Mouse (Mus musculus) A20 (cell line): ENCODE results near the gene Lmln.
A peak's percentile ranks its signal among the peaks of the same experiment; 100 is the strongest.

Source experiments
- DNase-seq: peaks from one replicate; pipeline ENCODE4 v3.0.0-alpha.2; 2011; ENCODE audit warnings: low read depth, low spot score

The Lmln gene

GRCm38 (mm10) chr16:33058033-33058432 lies 4.3 kb upstream of the Lmln start:
- no peak for DNase-seq

DNA sequence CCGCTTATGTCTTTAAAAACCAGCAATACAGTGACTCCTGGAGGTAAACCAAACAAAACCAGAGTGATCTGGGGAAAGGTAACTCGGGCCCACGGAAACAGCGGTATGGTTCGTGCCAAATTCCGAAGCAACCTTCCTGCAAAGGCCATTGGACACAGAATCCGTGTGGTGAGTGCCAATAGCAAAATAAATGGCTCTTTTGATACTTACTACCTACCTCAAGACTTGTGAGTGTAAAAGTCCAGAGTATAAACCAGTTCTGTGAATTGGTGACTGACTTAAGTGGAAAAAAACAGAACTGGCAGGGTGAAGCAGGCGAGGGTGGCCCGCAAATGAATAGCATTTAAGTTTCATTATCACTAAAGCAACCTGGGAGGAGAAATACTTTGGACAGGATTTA lies 3.7 kb upstream of the Lmln start:
- DNase-seq, result peak; percentile 12

- DNase-seq, result no peak
Observed at GRCm38 (mm10) chr16:33059471-33059870, 2.9 kb upstream of the Lmln start.

DNA sequence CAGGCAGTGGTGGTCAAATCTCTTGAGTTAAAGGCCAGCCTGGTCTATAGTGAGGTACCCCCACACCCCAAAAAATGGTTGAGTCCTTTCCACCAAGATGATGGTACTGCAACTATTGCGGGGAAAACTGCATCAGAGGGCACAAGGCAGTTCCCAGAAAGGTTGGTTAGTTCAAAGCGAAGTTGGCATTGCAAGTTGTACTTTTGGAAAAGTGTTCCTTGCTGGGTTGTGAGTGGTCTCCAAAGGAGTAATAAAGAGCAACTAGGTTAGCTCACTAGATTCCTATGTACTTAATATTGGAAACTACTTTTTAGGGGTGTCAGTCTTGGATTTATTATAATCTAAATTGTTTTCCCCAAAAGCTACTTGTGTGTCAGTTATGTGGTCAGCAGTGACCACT lies 1.4 kb upstream of the Lmln start:
- DNase-seq, result peak; percentile 43

DNA sequence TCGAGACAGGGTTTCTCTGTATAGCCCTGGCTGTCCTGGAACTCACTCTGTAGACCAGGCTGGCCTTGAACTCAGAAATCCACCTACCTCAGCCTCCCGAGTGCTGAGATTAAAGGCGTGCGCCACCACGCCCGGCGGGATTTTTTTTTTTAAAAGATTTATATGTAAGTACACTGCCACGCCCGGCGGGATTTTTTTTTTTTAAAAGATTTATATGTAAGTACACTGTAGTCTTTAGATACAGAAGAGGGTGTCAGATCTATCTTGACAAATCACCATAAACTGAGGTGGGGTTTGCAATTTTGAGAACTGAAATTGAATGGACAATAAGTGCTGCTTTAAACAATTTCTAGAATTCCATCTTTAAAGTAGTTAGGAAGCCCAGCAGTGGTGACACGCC lies 921 bp upstream of the Lmln start:
- no peak for DNase-seq

DNA sequence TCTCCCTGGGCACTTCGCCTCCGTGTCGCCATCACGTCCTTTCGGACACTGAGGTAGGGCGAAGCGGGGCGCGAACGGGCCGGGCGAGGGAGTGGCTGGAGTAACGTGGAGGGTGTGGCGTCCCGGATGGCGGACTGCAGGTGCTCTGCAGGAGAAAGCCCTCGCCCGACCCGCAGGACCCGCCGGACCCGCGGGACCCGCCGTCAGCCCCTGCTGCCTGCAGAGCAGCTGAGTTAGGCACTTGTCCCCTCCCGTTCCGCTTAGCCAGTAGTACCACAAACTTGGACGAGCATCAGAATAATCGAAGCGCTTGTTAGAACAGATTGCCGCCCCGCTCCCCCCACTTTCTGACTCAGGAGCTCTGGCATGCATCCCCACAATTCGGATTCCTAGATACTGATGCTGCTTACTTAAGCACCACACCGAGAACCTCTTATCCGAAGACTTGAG lies 386 bp downstream of the Lmln start:
- no peak for DNase-seq

- no peak for DNase-seq
Observed at GRCm38 (mm10) chr16:33063267-33063666, 946 bp downstream of the Lmln start.

DNA sequence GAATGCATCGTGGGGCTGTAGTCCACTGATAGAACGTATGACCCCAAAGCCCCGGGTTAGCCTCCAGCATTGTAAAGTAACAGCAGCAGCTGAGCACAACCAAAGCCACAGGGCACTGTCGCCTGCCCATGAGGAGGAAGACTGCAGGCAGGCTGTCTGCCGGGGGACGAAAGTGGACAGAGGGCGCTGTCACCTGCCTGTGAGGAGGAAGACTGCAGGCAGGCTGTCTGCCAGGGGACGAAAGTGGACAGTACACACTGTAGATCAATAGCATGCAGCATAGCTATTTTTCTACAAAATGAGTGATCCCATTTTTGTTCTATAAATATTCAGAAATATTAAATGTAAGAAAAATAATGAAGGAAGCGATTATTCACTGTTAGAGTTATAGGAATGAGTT lies 2.3 kb downstream of the Lmln start:
- no peak for DNase-seq

DNA sequence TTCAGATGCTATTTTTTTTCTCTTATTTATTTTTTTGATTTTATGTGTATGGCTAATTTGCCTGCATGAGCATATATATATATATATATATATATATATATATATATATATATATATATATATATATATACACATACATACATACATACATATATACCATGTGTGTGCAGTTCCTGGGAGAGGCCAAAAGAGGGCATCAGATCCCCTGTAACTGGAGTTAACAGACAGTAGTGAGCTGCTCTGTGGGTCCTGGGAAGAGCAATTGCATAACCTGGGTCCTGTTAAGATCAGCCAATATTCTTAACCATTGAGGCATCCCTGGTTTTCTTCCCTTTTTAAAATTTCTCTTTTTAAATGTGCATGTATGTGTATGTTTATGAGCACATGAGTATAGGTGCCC lies 8.6 kb downstream of the Lmln start:
- peak; percentile 23 for DNase-seq

DNA sequence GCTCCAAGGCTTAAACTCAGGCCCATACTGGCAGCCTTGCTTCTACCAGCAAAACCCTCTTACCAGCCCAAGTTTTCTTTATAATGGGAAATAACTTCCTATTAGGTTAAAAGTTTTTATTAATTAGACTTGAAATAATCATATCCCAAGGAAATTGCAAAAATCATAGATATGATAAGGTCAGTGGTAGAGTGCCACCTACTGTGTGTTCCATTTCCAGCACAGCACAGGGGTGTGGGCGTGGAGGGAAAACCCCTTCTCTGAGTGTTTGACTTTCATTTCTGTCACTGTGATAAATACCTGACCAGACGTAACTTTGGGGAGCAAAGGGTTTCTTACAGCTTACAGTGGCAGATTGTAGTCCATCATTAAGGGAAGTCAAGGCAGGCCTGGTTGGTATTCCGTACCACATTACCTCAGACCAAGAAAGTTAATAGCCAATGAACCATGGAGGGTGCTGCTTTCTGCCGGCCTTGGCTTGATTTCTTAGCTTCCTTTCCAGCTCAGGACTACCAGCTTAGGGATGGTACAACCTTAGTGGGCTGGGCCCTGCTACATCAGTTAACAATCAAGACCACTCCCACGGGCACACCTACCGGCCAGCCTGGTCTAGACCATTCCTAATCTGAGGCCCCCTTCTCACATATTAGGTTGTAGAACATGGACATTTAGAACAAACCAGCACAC lies 10.7 kb downstream of the Lmln start:
- peak; percentile 61 for DNase-seq

GRCm38 (mm10) chr16:33074967-33075366 lies 12.6 kb downstream of the Lmln start:
- peak; percentile 23 for DNase-seq

DNA sequence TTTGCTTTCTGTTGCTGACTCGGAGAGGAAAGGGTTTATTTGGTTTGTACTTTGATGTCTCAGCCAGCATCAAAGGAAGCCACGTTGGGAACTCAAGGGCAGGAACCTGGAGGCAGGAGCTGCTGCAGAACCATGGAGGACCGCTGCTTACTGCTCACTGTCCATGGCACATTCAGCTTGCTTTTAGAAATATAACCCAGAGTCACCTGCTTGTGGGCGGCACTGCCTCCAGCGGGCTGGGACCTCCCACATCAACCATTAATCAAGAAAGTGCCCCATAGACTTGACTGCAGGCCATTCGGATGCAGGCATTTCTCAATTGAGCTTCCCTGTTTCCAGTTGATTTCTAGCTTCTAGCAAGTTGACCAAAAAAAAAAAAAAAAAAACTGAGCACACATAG lies 13.8 kb downstream of the Lmln start:
- no peak for DNase-seq

GRCm38 (mm10) chr16:33077069-33077627 lies 14.8 kb downstream of the Lmln start:
- DNase-seq, result peak; percentile 44

DNA sequence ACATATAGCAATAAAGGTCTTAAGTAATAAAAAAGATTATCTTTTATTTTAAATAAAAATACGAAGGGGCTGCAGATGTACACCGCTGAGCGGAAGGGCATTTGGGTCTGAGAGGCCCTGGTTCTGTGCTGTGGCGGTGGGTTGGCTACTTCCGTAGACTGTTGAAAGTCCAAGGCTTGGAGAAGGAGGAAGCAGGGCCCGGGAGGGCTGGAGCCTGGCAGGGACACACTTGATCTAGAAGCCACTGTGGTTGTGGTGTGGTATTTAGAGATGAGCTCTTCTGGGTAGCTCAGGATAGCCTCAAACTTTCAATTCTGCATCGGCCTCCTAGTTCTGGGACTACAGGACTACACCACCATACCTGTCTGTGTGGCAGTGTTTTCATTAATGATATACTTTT lies 17.7 kb downstream of the Lmln start:
- no peak for DNase-seq

DNA sequence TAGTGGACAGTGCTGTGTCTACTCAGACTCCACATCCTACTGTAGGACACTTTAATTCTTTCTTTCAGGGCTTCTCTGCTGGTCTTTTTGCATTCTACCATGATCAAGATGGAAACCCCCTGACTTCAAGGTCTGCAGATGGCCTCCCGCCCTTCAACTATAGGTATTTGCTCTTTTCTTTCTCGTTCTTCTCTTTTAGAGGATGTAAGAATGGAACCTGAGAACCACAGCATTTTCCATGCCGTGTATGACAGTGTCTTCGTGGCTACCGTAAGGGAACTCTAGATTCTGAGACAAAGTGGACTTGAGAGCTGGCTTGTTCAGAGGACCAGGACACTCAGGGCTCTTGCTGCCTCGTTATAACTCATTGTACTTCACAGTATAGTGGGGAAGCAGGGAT lies 20.6 kb downstream of the Lmln start:
- DNase-seq, result no peak

GRCm38 (mm10) chr16:33083996-33084395 lies 21.7 kb downstream of the Lmln start:
- no peak for DNase-seq

DNA sequence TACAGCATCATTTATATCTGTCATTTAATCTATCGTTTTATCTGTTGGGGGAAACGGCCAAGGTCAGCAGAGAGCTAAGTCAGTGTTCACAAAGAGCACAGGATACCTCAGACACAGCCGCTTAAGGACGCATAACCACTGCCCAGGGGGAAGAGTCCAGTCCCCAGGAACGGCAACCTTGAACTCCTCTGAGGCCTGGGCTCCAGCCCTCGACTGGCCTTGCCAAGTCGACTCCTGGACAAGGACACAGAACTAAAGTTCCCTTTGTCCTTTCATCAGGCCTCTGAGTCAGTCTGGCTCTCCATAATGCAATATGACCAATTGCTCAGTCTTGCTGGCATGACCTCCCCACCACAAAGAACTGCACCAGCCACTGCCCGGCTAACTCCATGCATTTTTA lies 23.3 kb downstream of the Lmln start:
- no peak for DNase-seq

DNA sequence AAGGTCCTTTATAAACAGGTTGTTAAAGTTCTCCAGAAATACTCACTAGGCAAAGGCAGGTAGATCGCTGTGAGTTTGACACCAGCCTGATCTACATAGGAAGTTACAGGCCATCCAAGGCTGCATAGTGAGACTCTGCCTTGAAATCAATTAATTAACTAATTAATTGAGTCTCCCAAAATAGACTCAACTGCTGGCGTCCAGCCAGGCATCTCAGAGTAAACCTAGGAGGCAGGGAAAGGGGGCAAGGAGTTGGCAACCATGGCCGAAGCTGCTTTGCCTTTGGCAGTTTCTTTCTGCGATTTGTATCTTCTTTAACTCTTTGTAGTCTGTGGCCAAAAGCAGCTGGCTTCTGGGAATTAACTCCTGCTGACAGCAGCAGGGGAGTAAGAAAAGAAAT lies 51.4 kb downstream of the Lmln start:
- DNase-seq, result no peak

DNA sequence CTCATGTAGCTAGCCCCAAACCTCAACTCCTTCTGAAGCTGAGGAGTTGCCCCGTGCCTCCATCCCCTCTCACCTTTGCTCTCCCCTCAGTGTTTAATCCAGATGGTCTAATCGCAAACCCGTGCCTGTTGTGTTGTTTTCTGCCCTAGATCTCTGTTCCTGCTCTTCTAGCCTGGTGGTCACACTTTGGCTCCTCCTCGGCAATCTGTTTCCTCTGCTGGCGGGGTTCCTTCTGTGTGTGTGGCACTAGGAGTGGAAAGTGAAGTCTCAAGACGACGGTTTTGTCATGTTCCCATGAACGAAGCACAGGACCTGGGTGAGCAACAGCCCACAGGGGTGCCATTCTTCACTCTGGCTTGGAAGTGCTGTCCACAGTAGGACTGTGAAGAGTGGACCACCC lies 61.1 kb downstream of the Lmln start:
- no peak for DNase-seq

GRCm38 (mm10) chr16:33123938-33124820 lies 61.9 kb downstream of the Lmln start:
- no peak for DNase-seq

GRCm38 (mm10) chr16:33127052-33127451 lies 64.7 kb downstream of the Lmln start:
- no peak for DNase-seq

DNA sequence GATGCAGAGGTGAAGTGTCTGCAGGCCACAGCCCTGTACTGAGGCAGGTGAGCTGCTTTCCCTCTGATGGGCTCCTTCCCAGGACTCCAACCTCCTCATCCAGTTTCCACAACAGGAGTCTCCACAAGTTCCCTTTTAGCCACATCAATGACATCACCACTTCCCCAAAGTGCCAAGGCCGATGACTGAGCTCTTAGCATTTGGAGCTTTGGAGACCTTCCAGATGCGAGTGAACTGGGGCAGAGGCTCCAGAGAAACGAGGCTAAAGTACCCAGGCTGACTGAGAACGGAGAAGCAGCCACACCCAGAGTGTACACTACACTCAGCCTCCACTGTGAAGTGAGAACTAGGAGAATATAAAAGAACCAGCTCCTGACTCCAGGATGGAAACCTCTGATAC lies 68.4 kb downstream of the Lmln start:
- DNase-seq, result no peak

DNA sequence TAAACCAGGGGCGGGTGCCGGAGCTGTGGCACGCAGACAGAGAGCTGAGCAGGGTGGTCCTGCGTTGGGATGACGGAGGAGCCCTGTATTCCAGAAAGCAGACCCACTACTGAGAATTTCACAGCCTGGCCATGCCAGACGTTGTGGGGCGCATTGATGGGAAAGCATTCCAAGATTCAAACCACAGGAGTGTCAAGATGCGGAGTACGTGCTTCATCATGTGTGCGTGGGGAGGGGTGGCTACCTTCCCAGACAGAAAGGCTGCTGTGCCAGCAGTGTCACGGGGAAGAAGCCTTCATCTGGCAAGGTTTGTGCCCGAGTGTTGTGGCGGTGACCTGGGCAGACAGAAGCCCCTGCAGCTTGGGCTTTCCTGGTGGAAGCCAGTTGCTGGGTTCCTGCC lies 70.9 kb downstream of the Lmln start:
- no peak for DNase-seq
